Mouse (Mus musculus): Measurements from ENCODE around the gene Dock4.

DNA sequence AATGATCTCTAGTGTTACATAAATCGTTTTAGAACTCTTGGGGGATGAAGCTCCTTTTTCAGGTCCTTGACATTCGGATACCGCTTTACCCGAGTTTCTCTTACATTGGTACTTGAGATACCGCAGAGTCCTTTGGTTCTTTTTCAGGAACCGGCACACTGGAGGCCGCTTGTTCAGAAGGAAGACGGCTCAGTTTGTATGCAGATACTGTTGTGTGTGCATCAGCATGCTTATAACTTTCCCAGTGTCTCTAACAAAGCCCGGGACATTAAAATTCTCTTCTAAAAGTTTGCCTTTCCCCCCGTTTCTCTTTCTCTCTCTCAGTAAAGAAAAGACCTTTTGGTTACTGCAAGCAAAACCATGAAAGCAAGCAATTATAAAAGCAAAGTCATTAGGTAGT lies 45.9 kb upstream of the Dock4 start:
- TF ChIP-seq POLR2A (IDR thresholded peaks at IDR 0.05; ENCODE audit: insufficient read depth, low read depth, low read length) (no peak), CTCF (IDR thresholded peaks at IDR 0.05) (no peak)
